ENCODE assay signal across 8 mouse cellular contexts in the genomic region with DNA sequence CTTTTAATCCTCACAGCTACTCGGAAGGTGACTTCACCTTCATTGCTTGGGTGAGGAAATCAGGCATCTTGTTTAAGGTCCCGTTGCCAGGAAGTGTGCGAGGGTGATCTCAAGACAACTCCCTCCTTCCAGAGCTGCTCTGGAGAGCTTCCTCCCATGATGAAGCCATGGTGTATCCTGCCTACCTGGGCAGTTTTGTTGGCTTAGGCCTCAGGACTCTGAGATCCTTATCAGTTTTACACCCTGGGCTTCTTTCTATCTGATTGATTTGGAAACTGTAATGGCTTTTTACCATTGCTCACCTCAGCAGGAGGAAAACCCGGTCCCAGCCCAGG. TPM values are rescaled to one million over a fixed set of nuclear protein-coding genes. Genes with fewer than 3 reads are reported as not detected.
DNase-seq lines count a peak whose midpoint lies in the region; ATAC-seq lines count a peak whose summit lies in the region.

No protein-coding gene starts in this region.

- H3K36me3 ChIP-seq in kidney, embryonic 15.5 days: no peaks in the 10 kb centered on the region
- H3K36me3 ChIP-seq in embryonic facial prominence, embryonic 10.5 days (replicated peaks): no peaks in the 10 kb centered on the region
- no peaks in the 10 kb centered on the region for H3K36me3 ChIP-seq in hindbrain, embryonic 14.5 days (replicated peaks; ENCODE audit: control insufficient read depth, insufficient read depth)
- H3K36me3 ChIP-seq in midbrain, embryonic 12.5 days: no peaks in the 10 kb centered on the region

- peak overlapping the region; percentile 50 for H3K4me2 ChIP-seq in kidney, embryonic 15.5 days
- peak overlapping the region; percentile 44 for H3K4me2 ChIP-seq in hindbrain, embryonic 14.5 days (replicated peaks)
- H3K4me2 ChIP-seq in midbrain, embryonic 12.5 days (replicated peaks): peak overlapping the region; percentile 37

- H3K27ac ChIP-seq in kidney, embryonic 15.5 days: peak overlapping the region; percentile 67
- H3K27ac ChIP-seq in embryonic facial prominence, embryonic 10.5 days (replicated peaks): peak overlapping the region; percentile 65
- H3K27ac ChIP-seq in hindbrain, embryonic 14.5 days: no peak overlapping the region
- no peak overlapping the region for H3K27ac ChIP-seq in midbrain, embryonic 12.5 days (replicated peaks)

- H3K4me3 ChIP-seq in kidney, embryonic 15.5 days (replicated peaks): peak overlapping the region; percentile 28
- peak overlapping the region; percentile 49 for H3K4me3 ChIP-seq in embryonic facial prominence, embryonic 10.5 days
- H3K4me3 ChIP-seq in hindbrain, embryonic 14.5 days (replicated peaks; ENCODE audit: low read length): peak overlapping the region; percentile 21
- no peak overlapping the region for H3K4me3 ChIP-seq in midbrain, embryonic 12.5 days

- H3K4me1 ChIP-seq in kidney, embryonic 15.5 days: peaks cover 19% of the 10 kb centered on the region; the same call in 1 of the 2 replicates
- peaks cover 14% of the 10 kb centered on the region for H3K4me1 ChIP-seq in embryonic facial prominence, embryonic 10.5 days
- H3K4me1 ChIP-seq in hindbrain, embryonic 14.5 days (replicated peaks; ENCODE audit: control insufficient read depth, insufficient read depth, low read length): 0 out of 2 replicates have a peak, but pooled peaks cover 8% of the 10 kb centered on the region
- peaks cover 20% of the 10 kb centered on the region for H3K4me1 ChIP-seq in midbrain, embryonic 12.5 days

- peak; percentile 68 for ATAC-seq in kidney, embryonic 15.5 days (replicated peaks; ENCODE audit: low FRiP score)
- ATAC-seq in hindbrain, embryonic 14.5 days (ENCODE audit: low FRiP score): no peak
- no peak; the same call in 1 of the 2 replicates for ATAC-seq in midbrain, embryonic 12.5 days (ENCODE audit: low FRiP score, low read depth)
- no peak for ATAC-seq in frontal cortex, adult (ENCODE audit: low TSS enrichment)

- H3K27me3 ChIP-seq in kidney, embryonic 15.5 days: no peaks in the 10 kb centered on the region
- H3K27me3 ChIP-seq in embryonic facial prominence, embryonic 10.5 days (replicated peaks; ENCODE audit: low read depth, poor library complexity, severe bottlenecking): no peaks in the 10 kb centered on the region
- H3K27me3 ChIP-seq in hindbrain, embryonic 14.5 days (ENCODE audit: control insufficient read depth, insufficient read depth, low read length): no peaks in the 10 kb centered on the region
- no peaks in the 10 kb centered on the region for H3K27me3 ChIP-seq in midbrain, embryonic 12.5 days

- no peaks in the 10 kb centered on the region for H3K9me3 ChIP-seq in kidney, embryonic 15.5 days (replicated peaks)
- H3K9me3 ChIP-seq in embryonic facial prominence, embryonic 10.5 days: no peaks in the 10 kb centered on the region
- H3K9me3 ChIP-seq in hindbrain, embryonic 14.5 days (ENCODE audit: control insufficient read depth, low read length): no peaks in the 10 kb centered on the region
- H3K9me3 ChIP-seq in midbrain, embryonic 12.5 days: no peaks in the 10 kb centered on the region

- no peak overlapping the region for H3K9ac ChIP-seq in kidney, embryonic 15.5 days
- no peak overlapping the region for H3K9ac ChIP-seq in hindbrain, embryonic 14.5 days
- H3K9ac ChIP-seq in midbrain, embryonic 12.5 days (replicated peaks): no peak overlapping the region

- WGBS in kidney, embryonic 15.5 days: 7% methylated on average over 4 of the region's 4 CpGs
- WGBS in embryonic facial prominence, embryonic 10.5 days: 14% methylated on average over 4 of the region's 4 CpGs
- 8% methylated on average over 4 of the region's 4 CpGs for WGBS in hindbrain, embryonic 14.5 days
- WGBS in midbrain, embryonic 12.5 days: 5% methylated on average over 4 of the region's 4 CpGs

- no peak for DNase-seq in kidney, postnatal 10 days
- no peak for DNase-seq in embryonic facial prominence, embryonic 10.5 days (ENCODE audit: low spot score)
- no peak for DNase-seq in hindbrain, embryonic 14.5 days (ENCODE audit: low spot score)
- DNase-seq in adrenal gland, adult 18-20 months (ENCODE audit: low spot score in 2 of 2): no peak
- no peak for DNase-seq in retina, postnatal 1 day

RNA-seq across cellular contexts. Expression of gene Gm47985, which starts 4.4 kb away (rescaled TPM):
- 0.22 and 0.31 TPM in 2 replicates for polyA plus RNA-seq in kidney, embryonic 15.5 days (2015; fragmentation: Nextera tagmentation; extraction: Ambion mirVana)
- polyA plus RNA-seq in embryonic facial prominence, embryonic 10.5 days (2016; fragmentation: Nextera tagmentation; extraction: Ambion mirVana): 0.11 and 0.40 TPM in 2 replicates
- polyA plus RNA-seq in hindbrain, embryonic 14.5 days (2014; fragmentation: Nextera tagmentation; extraction: Ambion mirVana): 0.19 TPM in 1 of 2 replicates, not detected in the other
- polyA plus RNA-seq in midbrain, embryonic 12.5 days (2016; fragmentation: Nextera tagmentation; extraction: Ambion mirVana): 0.97 and 1.1 TPM in 2 replicates
- total RNA-seq in adrenal gland, adult 18-20 months (2021): not detected

RNA-seq across cellular contexts. Expression of gene Gm8947, which starts 14.3 kb away (rescaled TPM):
- polyA plus RNA-seq in kidney, embryonic 15.5 days (2015; fragmentation: Nextera tagmentation; extraction: Ambion mirVana): 0.26 and 0.46 TPM in 2 replicates
- polyA plus RNA-seq in embryonic facial prominence, embryonic 10.5 days (2016; fragmentation: Nextera tagmentation; extraction: Ambion mirVana): not detected in 2 replicates
- polyA plus RNA-seq in hindbrain, embryonic 14.5 days (2014; fragmentation: Nextera tagmentation; extraction: Ambion mirVana): not detected in 2 replicates
- polyA plus RNA-seq in midbrain, embryonic 12.5 days (2016; fragmentation: Nextera tagmentation; extraction: Ambion mirVana): not detected in 2 replicates
- not detected for total RNA-seq in adrenal gland, adult 18-20 months (2021)

RNA-seq across cellular contexts. Expression of gene Gm47995, which starts 20.3 kb away (rescaled TPM):
- polyA plus RNA-seq in kidney, embryonic 15.5 days (2015; fragmentation: Nextera tagmentation; extraction: Ambion mirVana): 0.25 and 0.51 TPM in 2 replicates
- polyA plus RNA-seq in embryonic facial prominence, embryonic 10.5 days (2016; fragmentation: Nextera tagmentation; extraction: Ambion mirVana): not detected in 2 replicates
- not detected in 2 replicates for polyA plus RNA-seq in hindbrain, embryonic 14.5 days (2014; fragmentation: Nextera tagmentation; extraction: Ambion mirVana)
- polyA plus RNA-seq in midbrain, embryonic 12.5 days (2016; fragmentation: Nextera tagmentation; extraction: Ambion mirVana): not detected in 2 replicates
- total RNA-seq in adrenal gland, adult 18-20 months (2021): not detected

RNA-seq across cellular contexts. Expression of gene 3110040M04Rik, which starts 26.0 kb away (rescaled TPM):
- polyA plus RNA-seq in kidney, embryonic 15.5 days (2015; fragmentation: Nextera tagmentation; extraction: Ambion mirVana): 0.42 and 0.55 TPM in 2 replicates
- polyA plus RNA-seq in embryonic facial prominence, embryonic 10.5 days (2016; fragmentation: Nextera tagmentation; extraction: Ambion mirVana): not detected in 2 replicates
- polyA plus RNA-seq in hindbrain, embryonic 14.5 days (2014; fragmentation: Nextera tagmentation; extraction: Ambion mirVana): not detected in 2 replicates
- not detected in 2 replicates for polyA plus RNA-seq in midbrain, embryonic 12.5 days (2016; fragmentation: Nextera tagmentation; extraction: Ambion mirVana)
- total RNA-seq in adrenal gland, adult 18-20 months (2021): not detected

RNA-seq across cellular contexts. Expression of gene Gm47996, which starts 32.0 kb away (rescaled TPM):
- 0.19 and 0.71 TPM in 2 replicates for polyA plus RNA-seq in kidney, embryonic 15.5 days (2015; fragmentation: Nextera tagmentation; extraction: Ambion mirVana)
- polyA plus RNA-seq in embryonic facial prominence, embryonic 10.5 days (2016; fragmentation: Nextera tagmentation; extraction: Ambion mirVana): 0.33 TPM in 1 of 2 replicates, not detected in the other
- 0.30 TPM in 1 of 2 replicates, not detected in the other for polyA plus RNA-seq in hindbrain, embryonic 14.5 days (2014; fragmentation: Nextera tagmentation; extraction: Ambion mirVana)
- polyA plus RNA-seq in midbrain, embryonic 12.5 days (2016; fragmentation: Nextera tagmentation; extraction: Ambion mirVana): 0.34 TPM in 1 of 2 replicates, not detected in the other
- not detected for total RNA-seq in adrenal gland, adult 18-20 months (2021)

Comparison
In these comparisons a context has a peak if more than half of its experiments do, and no peak if none do; other contexts are left out.
1. H3K27ac ChIP-seq: peak in kidney, embryonic 15.5 days (single experiment) and embryonic facial prominence, embryonic 10.5 days (single experiment); none in hindbrain, embryonic 14.5 days (single experiment) and midbrain, embryonic 12.5 days (single experiment).
2. Peak in every context shown above with its lines, with median percentiles within 50 percentile points of each other: H3K4me2 ChIP-seq.